Mouse (Mus musculus): ENCODE measurements at regions not wholly inside any gene's neighbourhood (a gene's known extent, or its start where the extent isn't known, plus 50 kb on each side); places are given as distances from the start of the nearest gene placed in this dataset.

DNA sequence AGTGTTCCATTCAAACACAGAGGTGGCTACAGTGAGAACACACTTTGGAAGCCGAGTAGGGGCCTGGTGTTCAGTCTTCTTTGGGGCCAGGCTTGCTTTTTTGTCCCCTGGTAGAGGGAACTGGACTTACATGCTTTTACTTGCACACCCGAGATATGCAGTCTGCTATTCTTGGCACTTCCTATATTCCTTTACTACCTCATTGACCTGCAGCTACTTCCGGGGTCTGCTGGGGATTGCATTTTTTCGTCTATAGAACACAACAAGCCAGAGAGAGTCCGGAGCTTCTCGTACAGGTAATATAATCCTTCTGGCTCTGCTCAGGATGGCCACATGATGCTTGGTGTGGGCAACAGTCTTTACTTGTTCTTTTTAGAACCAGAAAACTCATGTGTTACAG, 99.7 kb downstream of the Kcnrg start:
- no peak for TF ChIP-seq CTCF (IDR thresholded peaks at IDR 0.05 in 2 of 3, conservative IDR thresholded peaks at IDR 0.05 in 1 of 3; ENCODE audit: control insufficient read depth in 1 of 3, insufficient read depth in 1 of 3, low read depth in 2 of 3, low read length in 3 of 3, poor library complexity in 1 of 3, severe bottlenecking in 1 of 3)
- TF ChIP-seq ZKSCAN1 (IDR thresholded peaks at IDR 0.05; ENCODE audit: low read depth, low read length): no peak
- TF ChIP-seq TAL1 (IDR thresholded peaks at IDR 0.05; ENCODE audit: low read length): no peak
- TF ChIP-seq POLR2A (IDR thresholded peaks at IDR 0.05; ENCODE audit: control insufficient read depth in 1 of 2, insufficient read depth in 1 of 2, low read depth in 1 of 2, low read length in 2 of 2, poor library complexity in 1 of 2): no peak
- no peak for TF ChIP-seq GATA1 (IDR thresholded peaks at IDR 0.05; ENCODE audit: low read depth, low read length)
- no peak for TF ChIP-seq EP300 (IDR thresholded peaks at IDR 0.05; ENCODE audit: low read depth in 1 of 2, low read length in 2 of 2)

Data from MEL (cell line).